Mouse (Mus musculus) CH12.LX (cell line): ENCODE data around the gene Slc16a13. TPM values are rescaled to one million over a fixed set of nuclear protein-coding genes. Genes with fewer than 3 reads are reported as not detected.

ENCODE experiments used
- DNase-seq: peaks from one replicate; pipeline ENCODE4 v3.0.0-alpha.2; 2013; ENCODE audit errors: extremely low read depth
- H3K27ac ChIP-seq: 2 replicates; pipeline ENCODE4 v1.5.1; 2012; ENCODE audit warnings: low read depth, mild to moderate bottlenecking, control low read depth, moderate library complexity; ENCODE audit not compliant: insufficient read depth
- H3K27me3 ChIP-seq: replicated peaks from 2 replicates; pipeline ENCODE3; 2012; ENCODE audit warnings: inconsistent platforms
- H3K36me3 ChIP-seq, 2 experiments: replicated peaks in 1 of 2; 2 replicates each; pipeline versions ENCODE3 to v1.6.1; 2012; ENCODE audit warnings: inconsistent platforms in 1 of 2, low read length in 1 of 2, mild to moderate bottlenecking in 1 of 2, mixed read lengths in 1 of 2, moderate library complexity in 1 of 2; ENCODE audit not compliant: control insufficient read depth in 1 of 2, insufficient read depth in 1 of 2
- H3K4me1 ChIP-seq, 2 experiments: 2 replicates each; pipeline ENCODE4 v1.6.1; 2012; ENCODE audit warnings: inconsistent platforms in 1 of 2, moderate library complexity in 1 of 2; ENCODE audit not compliant: insufficient read depth in 2 of 2, control insufficient read depth in 1 of 2
- H3K4me2 ChIP-seq: 2 replicates; pipeline ENCODE4 v1.6.1; 2012; ENCODE audit warnings: low read depth, mild to moderate bottlenecking, control low read depth; ENCODE audit not compliant: poor library complexity, insufficient read depth, severe bottlenecking
- H3K4me3 ChIP-seq, 3 experiments: fragments of 150-350 bp in 1 of 3; sonication (generic) in 1 of 3; replicated peaks in 1 of 3; 2 replicates each; pipeline versions ENCODE3 to v1.5.1; 2011 to 2012; ENCODE audit warnings: low read depth in 2 of 3, low read length in 2 of 3, mild to moderate bottlenecking in 2 of 3, moderate library complexity in 2 of 3, control low read depth in 1 of 3, improper control_type of control experiment in 1 of 3, inconsistent platforms in 1 of 3, mixed read lengths in 1 of 3; ENCODE audit not compliant: poor library complexity in 1 of 3
- H3K79me2 ChIP-seq: replicated peaks from 2 replicates; pipeline ENCODE4 v1.6.1; 2012; ENCODE audit warnings: mild to moderate bottlenecking, moderate library complexity; ENCODE audit not compliant: control insufficient read depth, poor library complexity, insufficient read depth, severe bottlenecking; ENCODE audit errors: extremely low read depth
- H3K9ac ChIP-seq: 2 replicates; pipeline ENCODE4 v1.6.1; 2012; ENCODE audit warnings: low read depth, mild to moderate bottlenecking, control low read depth, moderate library complexity; ENCODE audit not compliant: insufficient read depth
- H3K9me3 ChIP-seq: replicated peaks from 2 replicates; pipeline ENCODE3; 2012; ENCODE audit warnings: low read length, inconsistent platforms, mixed read lengths
- BHLHE40 ChIP-seq: IDR thresholded peaks from 2 replicates; pipeline ENCODE4 v1.6.1; 2011; ENCODE audit warnings: mild to moderate bottlenecking, low read depth, low read length, improper control_type of control experiment
- CHD1 ChIP-seq: IDR thresholded peaks from 2 replicates; pipeline ENCODE4 v1.6.1; 2012; ENCODE audit warnings: low read depth, low read length, improper control_type of control experiment, inconsistent platforms
- CHD2 ChIP-seq: IDR thresholded peaks from 2 replicates; pipeline ENCODE4 v1.6.1; 2011; ENCODE audit warnings: low read length, improper control_type of control experiment
- CTCF ChIP-seq, 2 experiments: IDR thresholded peaks in 1 of 2; conservative IDR thresholded peaks in 1 of 2; 2 replicates each; pipeline ENCODE4 v1.5.1; 2011 to 2012; ENCODE audit warnings: low read depth in 2 of 2, low read length in 2 of 2, improper control_type of control experiment in 1 of 2, inconsistent platforms in 1 of 2, mild to moderate bottlenecking in 1 of 2, moderate library complexity in 1 of 2
- E2F4 ChIP-seq: IDR thresholded peaks from 2 replicates; pipeline ENCODE4 v1.6.1; 2011; ENCODE audit warnings: low read depth, low read length, improper control_type of control experiment; ENCODE audit not compliant: insufficient replicate concordance
- ETS1 ChIP-seq: conservative IDR thresholded peaks from 2 replicates; pipeline ENCODE4 v1.6.1; 2012; ENCODE audit warnings: low read depth, mild to moderate bottlenecking, inconsistent platforms, low read length, improper control_type of control experiment, moderate library complexity
- GABPA ChIP-seq: IDR thresholded peaks from 2 replicates; pipeline ENCODE4 v1.6.1; 2012; ENCODE audit warnings: low read depth, low read length, improper control_type of control experiment, inconsistent platforms; ENCODE audit not compliant: insufficient replicate concordance
- HCFC1 ChIP-seq: IDR thresholded peaks from 2 replicates; pipeline ENCODE4 v1.6.1; 2012; ENCODE audit warnings: low read depth, mild to moderate bottlenecking, inconsistent platforms, low read length, improper control_type of control experiment
- IRF4 ChIP-seq: IDR thresholded peaks from 2 replicates; pipeline ENCODE4 v1.6.1; 2014; ENCODE audit warnings: low read depth, mild to moderate bottlenecking, inconsistent platforms, low read length, improper control_type of control experiment
- JUN ChIP-seq: IDR thresholded peaks from 2 replicates; pipeline ENCODE4 v1.6.1; 2011; ENCODE audit warnings: low read depth, mild to moderate bottlenecking, low read length, improper control_type of control experiment, moderate library complexity; ENCODE audit not compliant: insufficient read depth
- KAT2A ChIP-seq: IDR thresholded peaks from 2 replicates; pipeline ENCODE4 v1.6.1; 2012; ENCODE audit warnings: low read length, improper control_type of control experiment, inconsistent platforms; ENCODE audit not compliant: insufficient replicate concordance
- MAFK ChIP-seq: IDR thresholded peaks from 2 replicates; pipeline ENCODE4 v1.6.1; 2011; ENCODE audit warnings: low read length, improper control_type of control experiment; ENCODE audit not compliant: insufficient replicate concordance
- MAZ ChIP-seq: IDR thresholded peaks from 2 replicates; pipeline ENCODE4 v1.6.1; 2012; ENCODE audit warnings: low read depth, mild to moderate bottlenecking, inconsistent platforms, low read length, improper control_type of control experiment, moderate library complexity
- MEF2A ChIP-seq: IDR thresholded peaks from 2 replicates; pipeline ENCODE4 v1.6.1; 2014; ENCODE audit warnings: low read depth, mild to moderate bottlenecking, inconsistent platforms, low read length, improper control_type of control experiment, borderline replicate concordance
- MYC ChIP-seq: IDR thresholded peaks from 2 replicates; pipeline ENCODE4 v1.6.1; 2011; ENCODE audit warnings: low read depth, mild to moderate bottlenecking, improper control_type of control experiment, low read length
- NELFE ChIP-seq: IDR thresholded peaks from 2 replicates; pipeline ENCODE4 v1.6.1; 2011; ENCODE audit warnings: low read depth, low read length, improper control_type of control experiment
- PAX5 ChIP-seq: IDR thresholded peaks from 2 replicates; pipeline ENCODE4 v1.6.1; 2012; ENCODE audit warnings: low read length, inconsistent platforms, mixed read lengths
- POLR2A ChIP-seq: IDR thresholded peaks from 2 replicates; pipeline ENCODE4 v1.6.1; 2011; ENCODE audit warnings: low read depth, mild to moderate bottlenecking, improper control_type of control experiment, low read length
- POLR2AphosphoS2 ChIP-seq: IDR thresholded peaks from 2 replicates; pipeline ENCODE4 v1.6.1; 2011; ENCODE audit warnings: low read depth, low read length, improper control_type of control experiment
- RAD21 ChIP-seq: IDR thresholded peaks from 2 replicates; pipeline ENCODE4 v1.6.1; 2011; ENCODE audit warnings: low read depth, mild to moderate bottlenecking, low read length, improper control_type of control experiment, moderate library complexity
- RCOR1 ChIP-seq: conservative IDR thresholded peaks from 2 replicates; pipeline ENCODE4 v1.6.1; 2012; ENCODE audit warnings: low read depth, mild to moderate bottlenecking, inconsistent platforms, low read length, improper control_type of control experiment
- SIN3A ChIP-seq: IDR thresholded peaks from 2 replicates; pipeline ENCODE4 v1.6.1; 2012; ENCODE audit warnings: low read length, improper control_type of control experiment, inconsistent platforms
- SMC3 ChIP-seq: IDR thresholded peaks from 2 replicates; pipeline ENCODE4 v1.6.1; 2011; ENCODE audit warnings: low read depth, low read length, improper control_type of control experiment
- TBP ChIP-seq: conservative IDR thresholded peaks from 2 replicates; pipeline ENCODE4 v1.6.1; 2011; ENCODE audit warnings: low read depth, low read length, improper control_type of control experiment
- UBTF ChIP-seq: IDR thresholded peaks from 2 replicates; pipeline ENCODE4 v1.6.1; 2012; ENCODE audit warnings: low read depth, mild to moderate bottlenecking, inconsistent platforms, low read length, improper control_type of control experiment, moderate library complexity
- USF1 ChIP-seq: IDR thresholded peaks from 2 replicates; pipeline ENCODE4 v1.6.1; 2014; ENCODE audit warnings: low read depth, mild to moderate bottlenecking, inconsistent platforms, low read length, improper control_type of control experiment
- ZC3H11A ChIP-seq: IDR thresholded peaks from 2 replicates; pipeline ENCODE4 v1.6.1; 2012; ENCODE audit warnings: low read depth, mild to moderate bottlenecking, inconsistent platforms, low read length, improper control_type of control experiment
- ZKSCAN1 ChIP-seq: IDR thresholded peaks from 2 replicates; pipeline ENCODE4 v1.6.1; 2012; ENCODE audit warnings: low read depth, inconsistent platforms, low read length, improper control_type of control experiment, borderline replicate concordance
- dilution Hi-C: fragments of 300-500 bp; cut with MboI; formaldehyde crosslinking; loops from 2 replicates; pipeline ENCODE4 v1.14.3; 2020; ENCODE audit warnings: low sequenced_read_pairs; ENCODE audit not compliant: extremely low pct_unique_long_range_greater_than_20kb, extremely low pct_ligation_motif_present
- in situ Hi-C: fragments of 300-500 bp; cut with MboI; formaldehyde crosslinking; loops from 3 replicates; pipeline ENCODE4 v1.14.3; 2019; ENCODE audit warnings: low sequenced_read_pairs, low pct_ligation_motif_present, low pct_unique_long_range_greater_than_20kb, mixed read lengths
- polyA plus RNA-seq: library from polyadenylated mRNA; unstranded; fragments of >175 nt; gene quantifications from 2 replicates; pipeline ENCODE4 v1.2.1, GENCODE M21; 2012; ENCODE audit warnings: low read depth; ENCODE audit not compliant: insufficient read length
- total RNA-seq, 2 experiments: library from RNA; depleted of rRNA; stranded (reverse); fragments of 300-350 nt in 1 of 2; fragments of >200 nt in 1 of 2; gene quantifications; 2 replicates each; pipeline ENCODE4 v1.2.3; 2012 to 2014

The Slc16a13 gene
- total and polyA plus RNA-seq, 3 experiments: 8.4 to 19.0 (median 12.0) TPM

DNA sequence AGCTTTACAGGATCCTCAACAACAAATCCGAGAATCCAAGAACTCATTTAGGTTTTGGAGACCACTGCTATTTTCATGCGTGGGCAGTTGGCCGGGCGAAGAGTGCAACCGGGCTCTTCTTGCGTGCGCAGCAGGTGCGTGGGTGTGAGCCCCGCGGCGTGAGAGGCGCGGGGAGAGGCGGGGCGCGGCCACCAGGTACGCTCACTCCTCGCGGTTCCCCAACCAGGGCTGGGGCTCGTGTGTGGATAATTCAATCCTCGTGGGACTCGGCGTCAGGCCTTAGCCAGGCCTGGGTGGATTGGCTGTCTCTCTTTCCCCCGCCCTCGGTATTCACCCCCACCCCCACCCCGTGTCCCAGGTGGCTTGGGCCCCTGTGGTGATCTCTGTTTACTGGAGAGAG is 7.1 kb downstream of the Slc16a13 start:
- dilution Hi-C loops: no loop called here
- Histone ChIP-seq H3K4me2 (no peak overlapping the region), H3K27me3 (no peaks in the 10 kb centered on the region), H3K4me3 (no peak overlapping the region), H3K27ac (no peak overlapping the region), H3K4me1 (peaks cover 2 to 7% of the 10 kb centered on the region in 2 experiments; a peak in 3 of 4 replicates), H3K9me3 (no peaks in the 10 kb centered on the region), H3K79me2 (no peaks in the 10 kb centered on the region), H3K36me3 (peaks cover 5 to 43% of the 10 kb centered on the region in 2 experiments), H3K9ac (no peak overlapping the region)
- in situ Hi-C loops: no loop called here
- no peak for TF ChIP-seq MYC
- no peak for TF ChIP-seq RCOR1
- TF ChIP-seq SMC3: no peak
- TF ChIP-seq ZKSCAN1: no peak
- TF ChIP-seq PAX5: no peak
- no peak for TF ChIP-seq TBP
- TF ChIP-seq SIN3A: no peak
- no peak for TF ChIP-seq HCFC1
- no peak for TF ChIP-seq KAT2A
- no peak for TF ChIP-seq CHD1
- no peak for TF ChIP-seq E2F4
- TF ChIP-seq MAFK: no peak
- no peak for TF ChIP-seq MEF2A
- TF ChIP-seq UBTF: no peak
- DNase-seq: no peak

DNA sequence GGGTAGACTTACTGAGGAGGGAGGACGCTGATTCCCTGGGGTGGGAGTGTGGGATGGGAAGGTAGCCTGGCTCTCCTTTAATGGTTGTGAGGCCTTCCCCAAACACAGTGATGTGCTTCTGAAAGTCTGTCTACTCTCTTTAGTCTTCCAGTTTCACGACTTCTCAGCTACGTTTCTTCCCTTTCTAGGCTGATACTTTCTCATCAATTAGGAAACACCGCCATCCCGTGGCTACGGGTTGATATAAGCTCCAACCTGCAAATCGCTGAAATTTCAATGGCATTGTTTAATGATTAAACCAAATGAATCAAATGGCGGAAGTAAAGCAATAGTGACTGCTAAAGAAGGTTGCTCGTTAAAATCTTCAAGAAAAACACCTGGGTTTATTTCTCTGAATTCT is 8.0 kb downstream of the Slc16a13 start:
- Histone ChIP-seq H3K27me3 (no peaks in the 10 kb centered on the region), H3K4me3 (no peak overlapping the region), H3K79me2 (no peaks in the 10 kb centered on the region), H3K9ac (no peak overlapping the region), H3K4me1 (no peaks in the 10 kb centered on the region), H3K9me3 (no peaks in the 10 kb centered on the region), H3K36me3 (peaks cover 5 to 34% of the 10 kb centered on the region in 2 experiments), H3K27ac (no peak overlapping the region), H3K4me2 (no peak overlapping the region)
- in situ Hi-C loops (no loop called here), dilution Hi-C loops (no loop called here)
- TF ChIP-seq NELFE: no peak
- no peak for TF ChIP-seq ETS1
- TF ChIP-seq E2F4: no peak
- TF ChIP-seq GABPA: no peak
- TF ChIP-seq POLR2A: no peak
- no peak for TF ChIP-seq IRF4
- TF ChIP-seq POLR2AphosphoS2: no peak
- TF ChIP-seq MAZ: 0 out of 2 replicates have a peak, but pooled peaks have one; percentile 24
- no peak for TF ChIP-seq UBTF
- no peak for TF ChIP-seq PAX5
- TF ChIP-seq ZC3H11A: no peak
- TF ChIP-seq JUN: no peak
- TF ChIP-seq CHD2: no peak
- TF ChIP-seq SMC3: peak; percentile 70
- no peak for TF ChIP-seq TBP
- no peak for TF ChIP-seq MYC
- peak; percentile 83 for TF ChIP-seq RAD21
- TF ChIP-seq BHLHE40: no peak
- no peak for TF ChIP-seq USF1
- TF ChIP-seq CTCF (conservative IDR thresholded peaks at IDR 0.05 in 1 of 2, IDR thresholded peaks at IDR 0.05 in 1 of 2; ENCODE audit: low read depth in 2 of 2, low read length in 2 of 2): peak in 1 of 2 experiments; percentile 81; a peak in 2 of 4 replicates
- DNase-seq: peak; percentile 18
